Comparison of ENCODE assay signal across 22 mouse cellular contexts in the genomic region with DNA sequence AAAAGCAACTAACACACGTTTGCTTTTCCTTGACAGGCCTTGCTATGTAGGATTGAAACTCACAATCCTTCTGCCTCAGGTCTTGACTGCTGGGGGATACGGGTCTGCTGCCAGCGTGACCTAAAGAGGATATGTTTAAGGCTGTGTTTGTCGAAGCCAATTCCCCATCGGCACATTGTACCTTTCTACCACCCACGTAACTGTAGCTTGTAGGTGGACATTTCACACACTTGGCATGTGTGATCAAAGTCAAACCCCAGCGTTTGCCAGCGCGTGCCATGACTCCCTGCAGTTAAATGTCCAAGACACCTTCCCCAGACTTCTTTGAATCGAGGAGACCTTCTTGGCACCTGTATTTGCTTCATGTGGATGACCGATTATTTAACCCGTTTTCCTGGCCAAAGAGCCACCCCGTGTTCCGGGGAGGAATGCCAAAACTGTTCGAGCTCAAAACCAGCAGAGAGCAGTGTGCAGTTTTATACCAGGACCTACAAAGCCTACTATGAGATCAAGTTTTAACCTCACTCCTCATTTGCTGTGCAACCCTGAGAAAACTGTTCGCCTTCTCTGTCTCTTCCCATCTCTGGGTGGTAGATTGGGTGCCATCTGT.
DNase-seq lines count a peak whose midpoint lies in the region; ATAC-seq and TF ChIP-seq lines count a peak whose summit lies in the region.
"Had no signal": no experiment of that assay in that cellular context is flagged by ENCODE, and none has a peak within 500 bp of the region (broad histone marks: within the 10 kb centered on the region; RNA-seq: fewer than 3 reads in every experiment).

No protein-coding gene starts in this region.

- ATAC-seq in lung, embryonic 14.5 days (ENCODE audit: insufficient read depth): no peak
- ATAC-seq: activated CD4-positive, CD25-positive, alpha-beta regulatory T cell, adult 4 months; forebrain, embryonic 16.5 days; intestine, embryonic 16.5 days; Patski had no signal

- H3K4me1 ChIP-seq in heart, embryonic 10.5 days: no peaks in the 10 kb centered on the region
- H3K4me1 ChIP-seq in lung, embryonic 14.5 days (ENCODE audit: insufficient read depth): no peaks in the 10 kb centered on the region
- H3K4me1 ChIP-seq: embryonic facial prominence, embryonic 15.5 days; heart, embryonic 13.5 days had no signal

- 88% methylated on average over 16 of the region's 16 CpGs for WGBS in heart, embryonic 10.5 days
- 69% methylated on average over 16 of the region's 16 CpGs for WGBS in lung, embryonic 14.5 days

- no peaks in the 10 kb centered on the region for H3K9me3 ChIP-seq in heart, embryonic 10.5 days
- H3K9me3 ChIP-seq in lung, embryonic 14.5 days (ENCODE audit: low read depth, low read length): no peaks in the 10 kb centered on the region
- H3K9me3 ChIP-seq: embryonic facial prominence, embryonic 15.5 days; heart, embryonic 13.5 days had no signal

- no peak overlapping the region for H3K4me3 ChIP-seq in heart, embryonic 10.5 days
- H3K4me3 ChIP-seq in lung, embryonic 14.5 days (ENCODE audit: low read depth, low read length): no peak overlapping the region
- H3K4me3 ChIP-seq: embryonic facial prominence, embryonic 15.5 days; erythroblast, embryonic 14.5 days; heart, embryonic 13.5 days had no signal

- H3K4me2 ChIP-seq in lung, embryonic 14.5 days: no peak overlapping the region
- H3K4me2 ChIP-seq: embryonic facial prominence, embryonic 15.5 days; heart, embryonic 13.5 days; hindbrain, embryonic 14.5 days had no signal

- no peaks in the 10 kb centered on the region for H3K27me3 ChIP-seq in heart, embryonic 10.5 days (ENCODE audit: insufficient read depth, poor library complexity, severe bottlenecking)
- H3K27me3 ChIP-seq in lung, embryonic 14.5 days (ENCODE audit: insufficient read depth, low read length): no peaks in the 10 kb centered on the region
- H3K27me3 ChIP-seq: CH12.LX; embryonic facial prominence, embryonic 15.5 days; heart, embryonic 13.5 days had no signal

- no peak overlapping the region for H3K9ac ChIP-seq in lung, embryonic 14.5 days
- H3K9ac ChIP-seq: embryonic facial prominence, embryonic 15.5 days; heart, embryonic 13.5 days; hindbrain, embryonic 14.5 days had no signal

- no peak overlapping the region for H3K27ac ChIP-seq in heart, embryonic 10.5 days
- no peak overlapping the region for H3K27ac ChIP-seq in lung, embryonic 14.5 days (ENCODE audit: low read depth)
- H3K27ac ChIP-seq: embryonic facial prominence, embryonic 15.5 days; heart, embryonic 13.5 days; hindbrain, embryonic 14.5 days had no signal

- peak; percentile 5 to 15 for DNase-seq in cerebellum, postnatal 25 days
- no peak for DNase-seq in cerebellum, adult 8-10 months
- DNase-seq in heart, embryonic 10.5 days (ENCODE audit: low spot score): peak; percentile 38
- no peak for DNase-seq in heart, postnatal 36 days
- peak; percentile 25 for DNase-seq in lung, embryonic 14.5 days
- DNase-seq in lung, postnatal 4 days: no peak
- peak; percentile 73 for DNase-seq in fat pad, adult 2 months (ENCODE audit: extremely low read depth, low read depth, low spot score)
- no peak for DNase-seq in spleen, adult 18-20 months
- DNase-seq: adrenal gland, postnatal 14 days; cerebellum, adult 9-10 months; embryo, embryonic 11 days; gastrocnemius, postnatal 25 days; kidney, adult 2 months had no signal

- no peak for TF ChIP-seq CTCF in lung, embryonic 14.5 days (IDR thresholded peaks at IDR 0.05; ENCODE audit: low read depth)

- H3K36me3 ChIP-seq in heart, embryonic 10.5 days: no peaks in the 10 kb centered on the region
- no peaks in the 10 kb centered on the region for H3K36me3 ChIP-seq in lung, embryonic 14.5 days (ENCODE audit: insufficient read depth)
- H3K36me3 ChIP-seq: embryonic facial prominence, embryonic 15.5 days; heart, embryonic 13.5 days had no signal

- intact Hi-C loops in heart, postnatal 36 days (cut with DNase I): no loop called here

Comparison
In these comparisons a context has a peak if more than half of its experiments do, and no peak if none do; other contexts are left out.
1. DNase-seq: peak in cerebellum, postnatal 25 days (2 of 2), heart, embryonic 10.5 days (single experiment), lung, embryonic 14.5 days (single experiment) and fat pad, adult 2 months (single experiment); none in cerebellum, adult 8-10 months (single experiment), heart, postnatal 36 days (0 of 2), lung, postnatal 4 days (0 of 2) and spleen, adult 18-20 months (0 of 2).